Mouse (Mus musculus) liver, adult (tissue): Measurements from ENCODE around the gene Scaper.

ENCODE experiments used
- GATA4 ChIP-seq: IDR thresholded peaks from 2 replicates; pipeline ENCODE4 v1.6.1; 2014; ENCODE audit warnings: mild to moderate bottlenecking, low read length; ENCODE audit not compliant: insufficient replicate concordance

Gene Scaper

DNA sequence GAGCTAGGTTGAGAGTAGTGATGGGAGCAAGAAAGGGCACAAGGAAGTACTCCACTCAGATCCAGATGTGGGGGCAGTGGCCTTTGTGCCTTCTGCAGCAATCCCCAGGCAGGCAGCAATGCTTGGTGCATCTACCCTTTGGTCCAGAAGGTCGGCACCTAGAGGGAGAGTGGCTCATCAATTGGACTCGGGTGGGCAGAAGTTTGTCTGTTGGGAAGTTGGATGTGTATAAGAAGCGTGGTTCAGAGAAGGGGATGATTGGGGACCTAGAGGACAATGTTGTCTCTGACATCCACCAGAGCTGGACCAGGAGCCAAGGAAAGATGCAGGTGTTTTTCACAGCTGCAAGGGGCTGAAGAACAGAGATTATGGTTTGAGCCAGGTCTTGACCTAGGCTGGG is 389.0 kb downstream of the Scaper start:
- TF ChIP-seq GATA4: no peak

DNA sequence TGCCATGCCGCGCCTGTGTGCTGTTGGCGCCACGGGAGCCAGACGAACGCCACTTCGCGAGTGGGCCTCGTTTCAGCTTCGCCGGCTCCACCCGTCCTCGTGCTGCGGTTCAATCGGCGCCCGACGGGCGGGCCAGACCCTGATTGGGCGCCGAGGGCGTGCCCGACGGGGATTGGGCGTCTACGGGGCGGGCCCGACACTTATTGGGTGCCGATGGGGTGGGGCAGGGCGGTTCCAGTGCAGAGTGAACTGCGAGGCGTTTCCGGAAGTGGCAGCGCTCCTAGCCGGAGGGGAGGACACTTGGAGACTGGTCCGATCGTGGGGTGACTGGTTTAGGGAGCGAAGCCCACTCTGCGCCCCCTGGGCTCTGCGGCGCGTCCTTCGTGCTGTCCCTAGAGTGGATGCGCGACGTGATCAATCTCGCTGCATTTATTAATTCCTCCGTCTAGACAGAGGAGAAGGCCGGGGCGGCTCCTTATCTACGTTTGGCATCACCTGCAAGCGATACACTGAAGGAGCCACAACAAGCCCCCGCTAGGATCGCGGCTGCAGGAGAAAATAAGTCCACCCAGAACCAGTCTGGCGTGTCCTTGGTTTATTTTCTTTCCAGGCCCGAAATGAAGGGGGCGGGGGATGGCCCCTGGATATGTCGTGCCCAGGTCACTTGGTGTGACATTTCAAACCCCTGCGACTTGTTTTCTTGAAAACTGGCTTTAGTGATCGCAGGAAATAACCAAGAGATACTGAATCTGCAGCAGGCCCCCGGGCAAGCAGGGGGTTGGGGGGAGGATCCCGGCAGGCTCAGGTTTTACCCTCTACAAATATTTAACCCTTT is 391.5 kb downstream of the Scaper start:
- no peak for TF ChIP-seq GATA4

- no peak for TF ChIP-seq GATA4
These were observed 392.3 kb downstream of the Scaper start for GRCm38 (mm10) chr9:55545556-55546175.

DNA sequence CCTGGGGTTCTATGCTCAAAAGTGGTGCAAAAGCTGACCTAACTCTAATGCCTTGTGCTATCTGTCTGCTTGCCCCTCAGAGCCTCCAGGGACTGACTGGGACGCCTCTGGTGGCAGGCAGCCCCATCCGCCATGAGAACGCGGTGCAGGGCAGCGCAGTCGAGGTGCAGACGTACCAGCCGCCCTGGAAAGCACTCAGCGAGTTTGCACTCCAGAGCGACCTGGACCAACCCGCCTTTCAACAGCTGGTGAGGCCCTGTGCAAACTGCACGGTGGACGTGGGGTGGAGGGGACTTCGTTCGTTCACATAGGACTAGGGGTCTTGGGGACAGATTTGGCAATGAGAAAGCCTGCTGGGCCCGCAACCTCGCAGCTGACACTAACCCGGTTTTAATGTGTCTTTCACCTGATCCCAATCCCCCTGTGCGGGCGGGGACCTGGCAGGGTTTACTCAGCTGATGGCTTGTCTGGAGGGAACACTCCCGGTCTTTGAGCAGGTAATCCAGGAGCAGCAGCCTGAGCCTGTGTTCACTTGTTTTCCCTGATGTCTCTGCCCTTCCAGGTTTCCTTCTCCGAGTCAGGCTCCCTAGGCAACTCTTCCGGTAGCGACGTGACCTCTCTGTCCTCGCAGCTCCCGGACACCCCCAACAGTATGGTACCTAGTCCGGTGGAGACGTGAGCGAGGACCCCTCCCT is 392.9 kb downstream of the Scaper start:
- no peak for TF ChIP-seq GATA4

DNA sequence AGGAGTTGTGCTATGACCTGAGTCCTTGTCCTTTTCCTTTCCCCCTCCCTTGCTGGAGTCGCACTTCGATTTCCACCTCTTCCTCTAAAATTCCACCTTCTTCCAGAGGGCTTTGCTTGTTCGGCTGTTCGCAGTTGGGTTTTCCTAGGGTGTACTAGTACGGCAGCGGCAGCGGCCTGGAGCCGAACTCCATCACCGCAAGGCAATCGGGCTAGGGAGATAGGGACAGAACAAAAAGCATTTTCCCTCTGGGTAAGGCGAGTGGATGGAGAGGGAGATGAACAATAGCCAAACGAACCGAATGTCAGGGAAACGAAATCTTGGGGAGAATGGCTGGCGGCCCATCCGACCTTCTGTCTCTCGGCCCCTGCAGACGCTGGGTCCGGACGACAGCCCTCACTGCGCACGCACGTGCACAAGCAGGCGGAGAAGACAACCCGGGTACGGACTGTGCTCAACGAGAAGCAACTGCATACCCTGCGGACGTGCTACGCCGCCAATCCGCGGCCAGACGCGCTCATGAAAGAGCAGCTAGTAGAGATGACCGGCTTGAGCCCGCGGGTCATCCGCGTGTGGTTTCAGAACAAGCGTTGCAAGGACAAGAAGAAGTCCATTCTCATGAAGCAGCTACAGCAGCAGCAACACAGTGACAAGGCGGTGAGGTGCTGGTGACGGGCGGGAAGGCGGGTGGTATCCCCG is 394.1 kb downstream of the Scaper start:
- no peak for TF ChIP-seq GATA4

DNA sequence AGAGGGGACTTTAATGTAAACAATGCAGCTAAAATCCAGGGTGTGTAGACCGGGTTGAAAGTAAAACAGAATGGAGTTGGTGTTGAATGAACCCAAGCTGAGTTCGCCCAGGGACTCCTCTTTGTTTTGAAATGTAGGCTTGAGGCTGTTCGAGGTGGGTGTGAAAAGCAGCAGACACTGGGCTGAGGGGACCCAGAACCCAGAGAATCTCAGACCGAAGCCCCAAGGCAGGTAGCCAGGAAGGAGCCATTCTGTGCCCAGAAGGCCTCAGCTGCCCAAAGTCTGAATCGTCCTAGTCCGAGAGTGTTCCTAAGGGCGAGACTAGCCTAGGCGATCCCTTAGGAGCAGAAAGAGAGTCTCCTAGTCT is 394.6 kb downstream of the Scaper start:
- TF ChIP-seq GATA4: no peak

- TF ChIP-seq GATA4: no peak
These were observed 395.3 kb downstream of the Scaper start for GRCm38 (mm10) chr9:55542366-55543325.

DNA sequence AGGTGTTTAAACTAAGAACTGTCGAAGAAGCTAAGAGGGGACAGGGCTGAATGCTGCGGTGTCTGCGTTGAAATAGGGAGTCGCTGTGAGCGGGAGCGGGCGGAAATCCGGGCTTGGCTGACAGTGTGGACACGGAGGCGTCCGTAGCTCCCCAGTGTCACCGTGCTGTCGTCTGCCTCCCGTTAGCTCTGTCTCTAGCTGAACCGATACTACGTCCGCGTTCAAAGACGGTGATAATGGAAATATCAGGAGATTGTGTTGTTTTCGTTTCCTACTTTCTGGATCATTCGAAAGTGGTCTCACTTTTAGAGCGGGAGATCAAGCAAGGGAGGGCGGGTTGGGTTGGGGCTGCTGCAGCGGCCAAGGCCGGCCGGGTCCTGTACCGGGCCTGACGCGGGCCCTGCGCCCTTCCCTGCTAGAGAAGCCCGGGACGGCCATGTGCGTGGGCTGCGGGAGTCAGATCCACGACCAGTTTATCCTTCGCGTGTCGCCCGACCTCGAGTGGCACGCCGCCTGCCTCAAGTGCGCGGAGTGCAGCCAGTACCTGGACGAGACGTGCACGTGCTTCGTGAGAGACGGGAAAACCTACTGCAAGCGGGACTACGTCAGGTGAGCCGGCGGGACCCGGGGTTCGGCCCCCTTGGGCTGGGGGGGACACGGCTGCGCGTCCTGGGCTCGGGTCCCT is 396.1 kb downstream of the Scaper start:
- no peak for TF ChIP-seq GATA4

- TF ChIP-seq GATA4: no peak
These were observed 397.0 kb downstream of the Scaper start for GRCm38 (mm10) chr9:55540888-55541287.

DNA sequence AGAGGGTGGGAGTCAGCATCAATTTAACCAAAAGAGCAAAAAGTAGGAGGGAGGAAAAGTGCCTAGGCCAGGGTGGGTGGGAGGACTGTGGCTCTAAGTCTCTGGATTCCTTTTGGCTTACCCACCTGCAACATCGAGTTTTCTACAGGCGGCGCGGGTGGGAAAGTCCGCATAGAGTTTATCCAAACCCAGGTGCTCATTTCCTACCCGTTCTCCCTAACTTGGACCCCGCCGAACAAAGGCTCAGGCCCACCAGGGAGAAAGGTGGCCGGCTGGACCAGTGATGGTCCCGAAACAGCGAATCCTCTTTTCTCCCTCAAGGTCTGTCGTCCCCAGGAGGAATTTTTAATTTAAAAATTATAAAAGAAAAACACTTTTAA is 397.5 kb downstream of the Scaper start:
- TF ChIP-seq GATA4: no peak

DNA sequence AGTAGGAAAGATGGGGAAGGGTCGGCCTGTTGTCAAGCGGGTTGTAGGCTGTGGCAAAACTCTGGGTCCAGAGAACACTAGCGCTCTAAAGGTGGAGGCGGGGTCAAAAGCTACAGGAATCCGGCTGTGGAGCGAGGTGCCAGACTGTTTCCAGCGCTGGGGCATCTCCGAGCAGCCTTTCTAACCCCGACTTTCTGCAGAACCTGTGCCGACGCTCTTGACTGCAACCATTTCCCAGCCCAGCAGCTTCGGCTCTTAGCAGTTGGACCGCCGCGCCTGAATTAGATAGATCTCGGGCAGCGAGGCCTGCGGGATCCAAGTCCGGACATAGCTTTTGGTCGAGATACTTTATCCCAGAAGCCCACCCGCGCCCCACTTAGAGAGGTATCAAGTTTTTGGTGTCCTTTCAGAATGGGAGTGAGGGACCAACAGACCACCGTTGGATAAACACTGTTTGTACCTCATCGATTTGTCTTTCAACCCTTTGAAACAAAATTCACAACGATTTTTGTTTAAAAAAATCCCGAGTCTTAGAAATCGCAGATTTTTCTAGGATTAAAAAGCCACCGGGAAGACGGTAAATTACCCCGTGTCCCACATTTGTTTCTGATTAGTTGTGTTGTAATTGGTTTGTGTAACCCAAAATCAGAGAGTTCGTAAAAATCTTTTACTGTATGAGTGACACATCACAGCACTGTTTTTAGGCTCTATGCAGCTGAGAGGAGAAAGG is 398.1 kb downstream of the Scaper start:
- TF ChIP-seq GATA4: no peak

GRCm38 (mm10) chr9:55539006-55539405 is 398.9 kb downstream of the Scaper start:
- TF ChIP-seq GATA4: no peak

DNA sequence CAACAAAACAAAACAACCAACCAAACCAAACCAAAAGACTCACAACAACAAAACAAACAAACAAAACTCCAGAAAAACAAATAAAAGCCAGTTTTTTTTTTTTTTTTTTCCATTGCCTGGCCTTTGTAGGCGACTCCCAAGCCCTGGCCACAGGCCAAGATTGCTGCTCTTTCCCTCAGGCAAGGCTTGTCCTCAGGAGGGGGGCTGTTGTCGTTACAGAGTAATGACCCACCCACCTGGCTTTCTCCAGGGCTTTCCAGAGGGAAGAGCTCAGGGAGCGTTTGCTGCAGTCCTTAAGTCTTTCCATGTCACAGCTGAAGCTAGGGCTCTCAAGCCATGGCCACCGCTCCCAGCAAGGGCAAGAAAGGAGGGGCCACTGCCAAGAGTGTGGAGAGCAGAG is 399.5 kb downstream of the Scaper start, which contains the start of gene Isl2:
Gene Isl2 (plus strand): TSS at position 296 of the 400 bp plus-strand sequence.
- TF ChIP-seq GATA4: no peak
